Mouse (Mus musculus) heart, embryonic 11.5 days (tissue): ENCODE measurements around the gene Tnni3. TPM values are rescaled to one million over a fixed set of nuclear protein-coding genes. Genes with fewer than 3 reads are reported as not detected.
A peak's percentile ranks its signal among the peaks of the same experiment; 100 is the strongest.
"Not testable (repeated sequence)": the region's sequence is repeated elsewhere in the genome, so short reads cannot be mapped to it uniquely, and the experiment has no call there.

Source experiments
- ATAC-seq: fragments of 200-750 bp; cut with Nextera tagmentation; replicated peaks from 2 replicates; pipeline ENCODE4 v1.8.0; 2017; ENCODE audit warnings: moderate library complexity; ENCODE audit not compliant: insufficient number of reproducible peaks, low FRiP score, low TSS enrichment
- H3K27ac ChIP-seq: fragments of 300-500 bp; sonication (generic); 2 replicates; pipeline ENCODE4 v1.5.1; 2014; ENCODE audit warnings: mild to moderate bottlenecking, low read depth, low read length
- H3K27me3 ChIP-seq: fragments of 300-500 bp; sonication (generic); 2 replicates; pipeline ENCODE4 v1.6.1; 2014; ENCODE audit warnings: mild to moderate bottlenecking, low read length, mixed read lengths; ENCODE audit not compliant: control insufficient read depth, insufficient read depth
- H3K36me3 ChIP-seq: fragments of 300-500 bp; sonication (generic); 2 replicates; pipeline ENCODE4 v1.6.1; 2014; ENCODE audit warnings: mild to moderate bottlenecking, low read length, moderate library complexity, mixed read lengths; ENCODE audit not compliant: control insufficient read depth, insufficient read depth
- H3K4me1 ChIP-seq: fragments of 300-500 bp; sonication (generic); 2 replicates; pipeline ENCODE4 v1.6.1; 2014; ENCODE audit warnings: low read length; ENCODE audit not compliant: control insufficient read depth, insufficient read depth
- H3K4me2 ChIP-seq: fragments of 300-500 bp; sonication (generic); 2 replicates; pipeline ENCODE4 v1.6.1; 2014; ENCODE audit warnings: mild to moderate bottlenecking, moderate library complexity
- H3K4me3 ChIP-seq: fragments of 300-500 bp; sonication (generic); 2 replicates; pipeline ENCODE4 v1.5.1; 2014; ENCODE audit warnings: low read depth, low read length
- H3K9ac ChIP-seq: fragments of 300-500 bp; sonication (generic); 2 replicates; pipeline ENCODE4 v1.6.1; 2014; ENCODE audit warnings: mild to moderate bottlenecking, low read depth, low read length, moderate library complexity
- H3K9me3 ChIP-seq: fragments of 300-500 bp; sonication (generic); replicated peaks from 2 replicates; pipeline ENCODE4 v1.6.1; 2016; ENCODE audit warnings: low read length; ENCODE audit not compliant: control insufficient read depth
- WGBS: fragments of 180-500 bp; shearing (Covaris S2); extraction: QIAGEN DNeasy Blood & Tissue Kit; methylation state at CpG from one replicate; pipeline ENCODE4 v1.1.7; 2014; ENCODE audit not compliant: insufficient replicate concordance; 5-methylcytosine and 5-hydroxymethylcytosine counted together
- polyA plus RNA-seq: library from polyadenylated mRNA; unstranded; fragments of >200 nt; fragmentation: Nextera tagmentation; extraction: Ambion mirVana; gene quantifications from 2 replicates; pipeline ENCODE4 v1.2.1, GENCODE M21; 2014

The Tnni3 gene
- polyA plus RNA-seq, 1 experiment from 2014 or later: 1,570 TPM

GRCm38 (mm10) chr7:4542013-4542412, 18.0 kb upstream of the Tnni3 start:
- WGBS: 31% methylated on average over 17 of the region's 17 CpGs
- ATAC-seq: no peak

GRCm38 (mm10) chr7:4541344-4541743, 17.3 kb upstream of the Tnni3 start:
- Histone ChIP-seq H3K4me3 (no peak overlapping the region), H3K27me3 (no peaks in the 10 kb centered on the region), H3K36me3 (no peaks in the 10 kb centered on the region), H3K4me2 (no peak overlapping the region), H3K27ac (no peak overlapping the region), H3K4me1 (peaks cover 2% of the 10 kb centered on the region; the same call in 1 of the 2 replicates), H3K9me3 (no peaks in the 10 kb centered on the region), H3K9ac (no peak overlapping the region)
- no peak for ATAC-seq
- whole genome bisulfite sequencing: 57% methylated on average over 5 of the region's 5 CpGs

More at GRCm38 (mm10) chr7:4542013-4542412, 18.0 kb upstream of the Tnni3 start:
- no peak overlapping the region for H3K9ac ChIP-seq
- H3K4me3 ChIP-seq: no peak overlapping the region
- no peak overlapping the region for H3K4me2 ChIP-seq
- H3K27me3 ChIP-seq: 0 out of 2 replicates have a peak, but pooled peaks cover 2% of the 10 kb centered on the region
- peaks cover 6% of the 10 kb centered on the region for H3K4me1 ChIP-seq
- H3K27ac ChIP-seq: no peak overlapping the region
- no peaks in the 10 kb centered on the region for H3K9me3 ChIP-seq
- H3K36me3 ChIP-seq: no peaks in the 10 kb centered on the region

- Histone ChIP-seq H3K4me1 (no peaks in the 10 kb centered on the region), H3K27me3 (no peaks in the 10 kb centered on the region), H3K4me2 (no peak overlapping the region), H3K4me3 (no peak overlapping the region), H3K9ac (no peak overlapping the region), H3K36me3 (no peaks in the 10 kb centered on the region), H3K9me3 (no peaks in the 10 kb centered on the region), H3K27ac (no peak overlapping the region)
- no peak for ATAC-seq
- 66% methylated on average over 2 of the region's 2 CpGs for WGBS
Measured at GRCm38 (mm10) chr7:4539019-4539418, 15.0 kb upstream of the Tnni3 start.

DNA sequence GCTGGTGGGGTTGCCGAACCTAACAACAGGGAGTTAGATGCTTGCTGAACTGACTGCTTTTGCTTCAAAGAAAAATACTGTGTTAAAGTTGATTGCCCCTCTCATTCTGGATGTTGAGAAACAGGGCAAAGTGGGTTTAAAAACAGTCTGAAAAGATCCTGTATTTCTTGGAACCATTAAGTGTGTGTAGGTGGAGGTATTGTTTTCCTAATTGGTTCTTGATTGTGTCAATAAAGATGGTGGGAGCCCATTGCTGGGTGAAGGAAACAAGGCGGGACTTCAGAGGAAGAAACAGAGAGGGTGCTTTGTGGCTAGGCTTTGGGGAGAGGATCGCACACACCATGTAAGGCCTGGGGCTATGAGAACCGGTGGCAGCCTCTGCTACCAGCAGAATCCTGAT, 13.2 kb upstream of the Tnni3 start:
- H3K4me3 ChIP-seq: no peak overlapping the region
- H3K4me2 ChIP-seq: no peak overlapping the region
- H3K4me1 ChIP-seq: no peaks in the 10 kb centered on the region
- WGBS: 41% methylated on average over 4 of the region's 4 CpGs
- no peaks in the 10 kb centered on the region for H3K9me3 ChIP-seq
- no peak for ATAC-seq
- H3K27ac ChIP-seq: no peak overlapping the region
- no peak overlapping the region for H3K9ac ChIP-seq
- no peaks in the 10 kb centered on the region for H3K27me3 ChIP-seq
- H3K36me3 ChIP-seq: no peaks in the 10 kb centered on the region

- H3K9me3 ChIP-seq: no peaks in the 10 kb centered on the region
- WGBS: 91% methylated on average over 4 of the region's 4 CpGs
- no peak overlapping the region for H3K9ac ChIP-seq
- no peak for ATAC-seq
- H3K36me3 ChIP-seq: no peaks in the 10 kb centered on the region
- no peak overlapping the region for H3K4me3 ChIP-seq
- H3K27me3 ChIP-seq: no peaks in the 10 kb centered on the region
- H3K4me1 ChIP-seq: no peaks in the 10 kb centered on the region
- H3K4me2 ChIP-seq: no peak overlapping the region
- H3K27ac ChIP-seq: no peak overlapping the region
Measured at GRCm38 (mm10) chr7:4536369-4536768, 12.3 kb upstream of the Tnni3 start.

DNA sequence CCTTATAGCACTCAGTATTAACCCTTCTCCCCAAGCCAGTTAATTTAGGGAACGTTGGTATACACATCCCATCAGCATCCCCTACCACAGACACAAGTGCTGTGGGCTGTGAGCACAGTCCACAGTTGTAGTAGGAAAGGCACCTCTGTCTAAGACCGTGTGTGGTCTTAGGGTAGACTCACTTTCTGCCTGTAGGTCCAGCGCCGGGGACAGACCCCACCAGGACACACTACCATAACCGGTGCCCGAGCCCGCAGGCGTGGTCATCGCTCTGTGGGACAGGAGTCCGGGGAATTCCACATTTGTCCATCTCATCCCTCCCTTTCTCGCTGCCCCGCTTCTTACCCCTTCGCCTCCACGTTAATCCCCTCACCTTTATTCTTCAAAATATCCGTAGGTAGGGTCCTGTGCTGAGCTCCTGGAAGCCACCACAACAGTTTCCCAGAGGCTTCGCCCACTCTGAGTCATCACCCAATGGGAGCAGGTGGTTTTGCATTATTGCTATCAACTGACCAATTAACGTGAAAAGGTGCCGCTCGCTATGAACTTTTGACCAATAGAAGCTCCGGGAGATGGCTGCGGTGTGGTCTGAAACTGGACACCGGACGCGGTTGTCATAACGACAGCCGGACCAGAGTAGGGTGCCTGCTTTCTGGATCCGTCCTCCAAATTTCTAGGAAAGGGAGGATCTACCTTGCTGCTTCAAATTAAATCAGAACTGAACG, 8.1 kb upstream of the Tnni3 start, which contains the start of gene Dnaaf3:
Gene Dnaaf3, minus strand, starts transcription at position 449 of the 725 bp plus-strand sequence.
- Histone ChIP-seq H3K9me3 (no peaks in the 10 kb centered on the region), H3K27ac (no peak within 1 kb of the TSS), H3K4me1 (no peaks in the 10 kb centered on the region), H3K9ac (no peak within 1 kb of the TSS), H3K4me3 (peak within 1 kb of the TSS; percentile 37), H3K4me2 (peak within 1 kb of the TSS; percentile 70), H3K36me3 (no peaks in the 10 kb centered on the region), H3K27me3 (peaks cover 13% of the 10 kb centered on the region)
- peak; percentile 87 for ATAC-seq
- WGBS: 6% methylated on average over 28 of the region's 28 CpGs

GRCm38 (mm10) chr7:4530166-4530565, 6.1 kb upstream of the Tnni3 start:
- not testable (repeated sequence) for H3K9ac ChIP-seq, H3K9me3 ChIP-seq, H3K36me3 ChIP-seq, H3K27ac ChIP-seq, H3K4me3 ChIP-seq, ATAC-seq, H3K4me1 ChIP-seq, H3K4me2 ChIP-seq
- WGBS: 30% methylated on average over 7 of the region's 8 CpGs
- H3K27me3 ChIP-seq: peaks cover 16% of the 10 kb centered on the region

- no peak for ATAC-seq
- no peak overlapping the region for H3K4me3 ChIP-seq
- no peak overlapping the region for H3K27ac ChIP-seq
- 42% methylated on average over 18 of the region's 18 CpGs for WGBS
- H3K9me3 ChIP-seq: no peaks in the 10 kb centered on the region
- peak overlapping the region; percentile 71 for H3K4me2 ChIP-seq
- no peaks in the 10 kb centered on the region for H3K36me3 ChIP-seq
- H3K4me1 ChIP-seq: peaks cover 10% of the 10 kb centered on the region
- peaks cover 16% of the 10 kb centered on the region for H3K27me3 ChIP-seq
- H3K9ac ChIP-seq: no peak overlapping the region
Measured at GRCm38 (mm10) chr7:4527302-4527689, 3.3 kb upstream of the Tnni3 start.
